Mouse (Mus musculus): Measurements from ENCODE around the gene Gm340. TPM values are rescaled to one million over a fixed set of nuclear protein-coding genes. Genes with fewer than 3 reads are reported as not detected.

Gene Gm340
- polyA plus RNA-seq, 1 experiment from 2014 or later = 0.80 TPM

GRCm38 (mm10) chr19:41618153-41618657, 36.0 kb downstream of the Gm340 start:
- no peaks in the 10 kb centered on the region for H3K9me3 ChIP-seq (ENCODE audit: control insufficient read depth)
- no peaks in the 10 kb centered on the region for H3K36me3 ChIP-seq (ENCODE audit: control insufficient read depth, insufficient read depth)
- H3K27ac ChIP-seq (ENCODE audit: low read depth, low read length) = no peak overlapping the region
- H3K4me3 ChIP-seq (ENCODE audit: low read depth, low read length) = no peak overlapping the region
- H3K9ac ChIP-seq (ENCODE audit: low read depth, low read length) = no peak overlapping the region
- 60% methylated on average over 6 of the region's 6 CpGs for WGBS
- no peaks in the 10 kb centered on the region for H3K27me3 ChIP-seq (replicated peaks; ENCODE audit: control insufficient read depth, insufficient read depth, low read length)
- H3K4me1 ChIP-seq (replicated peaks; ENCODE audit: control insufficient read depth, insufficient read depth, low read length) = no peaks in the 10 kb centered on the region
- no peak for ATAC-seq
- H3K4me2 ChIP-seq (replicated peaks; ENCODE audit: low read depth) = no peak overlapping the region
- no peak for TF ChIP-seq CTCF (IDR thresholded peaks at IDR 0.05; ENCODE audit: low read depth)

DNA sequence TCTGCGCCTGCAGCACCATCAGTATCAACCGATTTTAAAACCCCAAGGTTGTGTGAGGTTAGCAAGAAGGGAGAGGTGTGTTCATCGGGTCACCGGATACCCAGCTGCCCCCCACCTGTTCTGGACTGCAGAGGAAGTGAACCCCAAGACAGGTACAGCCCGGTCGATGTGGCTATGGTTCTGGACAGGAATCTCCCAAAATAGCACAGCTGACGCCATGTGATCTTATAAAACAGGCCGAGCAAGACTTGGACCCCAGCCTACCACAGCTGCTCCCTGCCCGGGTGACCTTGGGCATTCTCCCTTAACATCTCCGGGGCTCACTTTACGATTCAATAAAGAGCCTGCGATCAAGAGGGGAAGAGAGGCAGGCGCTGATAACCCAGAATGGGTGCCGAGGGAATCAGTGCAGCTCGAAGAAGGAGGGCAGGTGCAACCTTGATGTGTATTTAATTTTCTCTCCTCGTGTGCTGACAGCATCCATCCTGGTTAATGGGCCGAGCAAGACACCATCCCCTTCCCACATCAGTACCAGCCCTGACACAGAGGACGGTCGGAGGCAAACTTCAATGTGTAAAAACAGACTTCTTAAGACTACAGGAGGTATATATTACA, 36.7 kb downstream of the Gm340 start:
- Histone ChIP-seq H3K9me3 (ENCODE audit: control insufficient read depth) (no peaks in the 10 kb centered on the region), H3K27ac (ENCODE audit: low read depth, low read length) (no peak overlapping the region), H3K4me2 (replicated peaks; ENCODE audit: low read depth) (no peak overlapping the region), H3K9ac (ENCODE audit: low read depth, low read length) (no peak overlapping the region), H3K36me3 (ENCODE audit: control insufficient read depth, insufficient read depth) (no peaks in the 10 kb centered on the region), H3K27me3 (replicated peaks; ENCODE audit: control insufficient read depth, insufficient read depth, low read length) (no peaks in the 10 kb centered on the region), H3K4me1 (replicated peaks; ENCODE audit: control insufficient read depth, insufficient read depth, low read length) (no peaks in the 10 kb centered on the region), H3K4me3 (ENCODE audit: low read depth, low read length) (no peak overlapping the region)
- ATAC-seq = no peak
- 50% methylated on average over 19 of the region's 19 CpGs for WGBS
- TF ChIP-seq CTCF (IDR thresholded peaks at IDR 0.05; ENCODE audit: low read depth) = no peak

DNA sequence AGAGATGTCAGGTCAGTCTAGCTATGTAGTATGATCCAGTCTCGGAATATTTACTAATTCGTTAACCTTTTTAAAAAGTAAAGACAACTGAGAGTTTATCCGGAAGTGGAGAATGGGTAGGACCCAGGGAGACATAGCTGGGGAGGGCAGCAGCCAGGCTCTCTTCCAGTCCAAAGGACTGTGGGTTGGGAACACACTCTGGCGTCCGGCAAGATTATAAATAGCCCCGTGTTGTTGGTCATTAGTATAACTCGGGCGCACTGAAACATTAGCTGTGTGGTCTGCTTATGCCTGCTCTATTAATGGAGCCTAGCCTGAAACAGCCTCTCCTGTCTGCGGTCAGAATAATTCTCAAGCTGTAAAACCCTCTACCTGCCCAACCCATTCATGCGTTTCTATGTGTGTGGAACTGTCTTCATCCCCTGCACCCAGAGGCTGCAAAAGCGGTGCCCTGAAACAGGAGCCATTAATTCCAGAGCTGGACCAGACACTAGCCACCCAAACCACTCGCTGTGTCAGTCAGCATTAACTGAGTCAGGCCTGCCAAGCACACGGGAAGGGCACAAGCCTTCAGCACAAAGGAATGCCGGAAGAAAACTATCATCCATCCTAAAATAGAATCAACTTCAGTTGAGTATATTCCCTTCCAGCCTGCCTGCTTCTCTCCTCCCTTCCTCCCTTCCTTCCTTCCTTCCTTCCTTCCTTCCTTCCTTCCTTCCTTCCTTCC, 38.4 kb downstream of the Gm340 start:
- no peak overlapping the region for H3K27ac ChIP-seq (ENCODE audit: low read depth, low read length)
- H3K4me3 ChIP-seq (ENCODE audit: low read depth, low read length) = no peak overlapping the region
- TF ChIP-seq CTCF (IDR thresholded peaks at IDR 0.05; ENCODE audit: low read depth) = no peak
- H3K9ac ChIP-seq (ENCODE audit: low read depth, low read length) = no peak overlapping the region
- H3K9me3 ChIP-seq (ENCODE audit: control insufficient read depth) = no peaks in the 10 kb centered on the region
- H3K4me2 ChIP-seq (replicated peaks; ENCODE audit: low read depth) = no peak overlapping the region
- no peak for ATAC-seq
- WGBS = 79% methylated on average over 14 of the region's 14 CpGs
- no peaks in the 10 kb centered on the region for H3K36me3 ChIP-seq (ENCODE audit: control insufficient read depth, insufficient read depth)
- no peaks in the 10 kb centered on the region for H3K27me3 ChIP-seq (replicated peaks; ENCODE audit: control insufficient read depth, insufficient read depth, low read length)
- H3K4me1 ChIP-seq (replicated peaks; ENCODE audit: control insufficient read depth, insufficient read depth, low read length) = no peaks in the 10 kb centered on the region

DNA sequence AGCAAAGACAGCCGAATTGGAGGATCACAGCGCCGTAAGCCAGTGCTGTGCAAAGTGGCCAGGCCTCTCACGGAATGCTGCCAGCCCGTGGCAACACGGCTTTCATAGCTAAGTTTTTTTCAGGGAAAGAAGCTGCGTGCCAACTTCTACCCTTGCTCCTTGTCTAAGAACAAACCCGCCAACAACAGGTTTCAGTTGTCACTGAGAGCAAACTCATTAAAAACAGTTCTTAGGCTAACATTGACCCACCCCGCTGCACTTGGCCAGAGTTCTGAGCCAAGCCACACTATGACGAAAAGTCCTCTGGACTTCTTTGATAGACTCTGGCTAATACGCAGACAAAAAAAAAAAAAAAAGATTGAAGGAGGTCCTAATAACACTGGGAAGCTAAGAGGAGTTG, 46.8 kb downstream of the Gm340 start:
- no peak for TF ChIP-seq CTCF (IDR thresholded peaks at IDR 0.05; ENCODE audit: low read depth)
- no peak overlapping the region for H3K27ac ChIP-seq (ENCODE audit: low read depth, low read length)
- no peaks in the 10 kb centered on the region for H3K36me3 ChIP-seq (ENCODE audit: control insufficient read depth, insufficient read depth)
- H3K4me2 ChIP-seq (replicated peaks; ENCODE audit: low read depth) = no peak overlapping the region
- ATAC-seq = no peak
- WGBS = 84% methylated on average over 11 of the region's 11 CpGs
- H3K9ac ChIP-seq (ENCODE audit: low read depth, low read length) = no peak overlapping the region
- H3K4me1 ChIP-seq (replicated peaks; ENCODE audit: control insufficient read depth, insufficient read depth, low read length) = no peaks in the 10 kb centered on the region
- H3K9me3 ChIP-seq (ENCODE audit: control insufficient read depth) = no peaks in the 10 kb centered on the region
- H3K4me3 ChIP-seq (ENCODE audit: low read depth, low read length) = no peak overlapping the region
- no peaks in the 10 kb centered on the region for H3K27me3 ChIP-seq (replicated peaks; ENCODE audit: control insufficient read depth, insufficient read depth, low read length)

- no peaks in the 10 kb centered on the region for H3K27me3 ChIP-seq (replicated peaks; ENCODE audit: control insufficient read depth, insufficient read depth, low read length)
- peak; percentile 86 for TF ChIP-seq CTCF (IDR thresholded peaks at IDR 0.05; ENCODE audit: low read depth)
- no peaks in the 10 kb centered on the region for H3K36me3 ChIP-seq (ENCODE audit: control insufficient read depth, insufficient read depth)
- no peak for ATAC-seq
- no peaks in the 10 kb centered on the region for H3K4me1 ChIP-seq (replicated peaks; ENCODE audit: control insufficient read depth, insufficient read depth, low read length)
- no peak overlapping the region for H3K9ac ChIP-seq (ENCODE audit: low read depth, low read length)
- H3K4me3 ChIP-seq (ENCODE audit: low read depth, low read length) = no peak overlapping the region
- H3K4me2 ChIP-seq (replicated peaks; ENCODE audit: low read depth) = no peak overlapping the region
- whole genome bisulfite sequencing = 46% methylated on average over 5 of the region's 5 CpGs
- no peak overlapping the region for H3K27ac ChIP-seq (ENCODE audit: low read depth, low read length)
- H3K9me3 ChIP-seq (ENCODE audit: control insufficient read depth) = no peaks in the 10 kb centered on the region
Observed at GRCm38 (mm10) chr19:41629532-41629931, 47.4 kb downstream of the Gm340 start.

GRCm38 (mm10) chr19:41634099-41634498, 51.9 kb downstream of the Gm340 start:
- Histone ChIP-seq H3K36me3 (ENCODE audit: control insufficient read depth, insufficient read depth) (no peaks in the 10 kb centered on the region), H3K27ac (ENCODE audit: low read depth, low read length) (no peak overlapping the region), H3K4me1 (replicated peaks; ENCODE audit: control insufficient read depth, insufficient read depth, low read length) (no peaks in the 10 kb centered on the region), H3K27me3 (replicated peaks; ENCODE audit: control insufficient read depth, insufficient read depth, low read length) (no peaks in the 10 kb centered on the region), H3K4me3 (ENCODE audit: low read depth, low read length) (no peak overlapping the region), H3K9me3 (ENCODE audit: control insufficient read depth) (no peaks in the 10 kb centered on the region), H3K9ac (ENCODE audit: low read depth, low read length) (no peak overlapping the region), H3K4me2 (replicated peaks; ENCODE audit: low read depth) (no peak overlapping the region)
- TF ChIP-seq CTCF (IDR thresholded peaks at IDR 0.05; ENCODE audit: low read depth) = no peak
- ATAC-seq = no peak
- 84% methylated on average over 10 of the region's 10 CpGs for WGBS
